Mouse (Mus musculus): ENCODE data around the gene Hfe2. TPM values are rescaled to one million over a fixed set of nuclear protein-coding genes. Genes with fewer than 3 reads are reported as not detected.
A peak's percentile ranks its signal among the peaks of the same experiment; 100 is the strongest.

Hfe2 gene
- total RNA-seq, 2 experiments from 2014 or later = 383 to 415 TPM

- no peak for DNase-seq
Measured at GRCm38 (mm10) chr3:96526864-96527542, 2.0 kb downstream of the Hfe2 start.

- no peak for DNase-seq
Measured at GRCm38 (mm10) chr3:96528506-96528905, 3.5 kb downstream of the Hfe2 start.

- DNase-seq = no peak
Measured at GRCm38 (mm10) chr3:96532050-96532449, 7.1 kb downstream of the Hfe2 start.

GRCm38 (mm10) chr3:96534300-96534699 lies 9.3 kb downstream of the Hfe2 start:
- no peak for DNase-seq

- DNase-seq = no peak
Measured at GRCm38 (mm10) chr3:96539316-96539715, 14.3 kb downstream of the Hfe2 start.

GRCm38 (mm10) chr3:96540740-96541139 lies 15.8 kb downstream of the Hfe2 start:
- DNase-seq = no peak

GRCm38 (mm10) chr3:96541328-96542078 lies 16.5 kb downstream of the Hfe2 start:
- DNase-seq = no peak

GRCm38 (mm10) chr3:96542554-96542953 lies 17.6 kb downstream of the Hfe2 start:
- DNase-seq = no peak

GRCm38 (mm10) chr3:96543345-96543744 lies 18.4 kb downstream of the Hfe2 start:
- DNase-seq = no peak

GRCm38 (mm10) chr3:96545565-96545964 lies 20.6 kb downstream of the Hfe2 start:
- no peak for DNase-seq

GRCm38 (mm10) chr3:96546880-96547279 lies 21.9 kb downstream of the Hfe2 start:
- DNase-seq = no peak

- DNase-seq = peak; percentile 89
Measured at GRCm38 (mm10) chr3:96547389-96547960, 22.5 kb downstream of the Hfe2 start.

- DNase-seq = no peak
Measured at GRCm38 (mm10) chr3:96548824-96549223, 23.9 kb downstream of the Hfe2 start.

- DNase-seq = no peak
Measured at GRCm38 (mm10) chr3:96549346-96549745, 24.4 kb downstream of the Hfe2 start.

- no peak for DNase-seq
Measured at GRCm38 (mm10) chr3:96551203-96551602, 26.2 kb downstream of the Hfe2 start.

- DNase-seq = no peak
Measured at GRCm38 (mm10) chr3:96551890-96552289, 26.9 kb downstream of the Hfe2 start.

- DNase-seq = no peak
Measured at GRCm38 (mm10) chr3:96553601-96554000, 28.6 kb downstream of the Hfe2 start.

GRCm38 (mm10) chr3:96554251-96554650 lies 29.3 kb downstream of the Hfe2 start:
- no peak for DNase-seq

GRCm38 (mm10) chr3:96555041-96555596 lies 30.1 kb downstream of the Hfe2 start:
- peak; percentile 77 for DNase-seq

- DNase-seq = no peak
Measured at GRCm38 (mm10) chr3:96555999-96556614, 31.1 kb downstream of the Hfe2 start.

GRCm38 (mm10) chr3:96556651-96557635 lies 32.0 kb downstream of the Hfe2 start:
- no peak for DNase-seq

All from gastrocnemius, postnatal 10 days (tissue).